Mouse (Mus musculus): ENCODE results near the gene Pde4c. TPM values are rescaled to one million over a fixed set of nuclear protein-coding genes. Genes with fewer than 3 reads are reported as not detected.

The Pde4c gene
- polyA plus RNA-seq, 1 experiment from 2014 or later: 0.23 TPM

GRCm38 (mm10) chr8:70725792-70726447 is 2.4 kb downstream of the Pde4c start:
- H3K4me1 ChIP-seq (ENCODE audit: control insufficient read depth, insufficient read depth, low read length): no peaks in the 10 kb centered on the region; the same call in 1 of the 2 replicates
- H3K27me3 ChIP-seq (ENCODE audit: control insufficient read depth, insufficient read depth, low read depth, low read length): peaks cover 37% of the 10 kb centered on the region
- WGBS: 27% methylated on average over 14 of the region's 14 CpGs
- H3K4me2 ChIP-seq (ENCODE audit: low read length): no peak overlapping the region
- H3K9ac ChIP-seq (ENCODE audit: low read depth, low read length): no peak overlapping the region
- H3K4me3 ChIP-seq (ENCODE audit: low read depth, low read length): no peak overlapping the region
- ATAC-seq: no peak
- H3K36me3 ChIP-seq (ENCODE audit: control insufficient read depth, insufficient read depth, low read length): no peaks in the 10 kb centered on the region
- no peaks in the 10 kb centered on the region for H3K9me3 ChIP-seq (replicated peaks; ENCODE audit: control insufficient read depth, low read length, poor library complexity, severe bottlenecking)
- H3K27ac ChIP-seq (ENCODE audit: low read length): no peak overlapping the region

DNA sequence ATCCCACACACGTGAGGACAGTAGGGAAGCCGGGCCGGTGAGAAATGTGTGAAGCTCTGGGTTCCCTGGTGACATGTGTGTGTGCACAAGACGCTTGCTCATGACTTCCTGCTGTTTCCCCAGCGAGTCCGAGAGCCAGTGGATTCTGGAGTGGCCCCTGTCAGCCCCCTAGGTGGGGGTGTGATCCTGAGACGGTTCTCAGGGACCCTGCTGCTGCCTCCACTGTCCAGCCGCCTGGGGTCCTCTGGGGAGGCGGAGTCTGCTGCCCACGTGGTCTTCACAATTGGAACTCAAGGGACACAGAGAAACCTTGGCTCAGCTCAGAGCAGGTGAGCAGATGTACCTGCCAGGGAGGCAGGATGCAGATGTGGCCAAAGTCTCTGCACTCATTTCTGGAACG is 3.2 kb downstream of the Pde4c start:
- no peak overlapping the region for H3K27ac ChIP-seq (ENCODE audit: low read length)

DNA sequence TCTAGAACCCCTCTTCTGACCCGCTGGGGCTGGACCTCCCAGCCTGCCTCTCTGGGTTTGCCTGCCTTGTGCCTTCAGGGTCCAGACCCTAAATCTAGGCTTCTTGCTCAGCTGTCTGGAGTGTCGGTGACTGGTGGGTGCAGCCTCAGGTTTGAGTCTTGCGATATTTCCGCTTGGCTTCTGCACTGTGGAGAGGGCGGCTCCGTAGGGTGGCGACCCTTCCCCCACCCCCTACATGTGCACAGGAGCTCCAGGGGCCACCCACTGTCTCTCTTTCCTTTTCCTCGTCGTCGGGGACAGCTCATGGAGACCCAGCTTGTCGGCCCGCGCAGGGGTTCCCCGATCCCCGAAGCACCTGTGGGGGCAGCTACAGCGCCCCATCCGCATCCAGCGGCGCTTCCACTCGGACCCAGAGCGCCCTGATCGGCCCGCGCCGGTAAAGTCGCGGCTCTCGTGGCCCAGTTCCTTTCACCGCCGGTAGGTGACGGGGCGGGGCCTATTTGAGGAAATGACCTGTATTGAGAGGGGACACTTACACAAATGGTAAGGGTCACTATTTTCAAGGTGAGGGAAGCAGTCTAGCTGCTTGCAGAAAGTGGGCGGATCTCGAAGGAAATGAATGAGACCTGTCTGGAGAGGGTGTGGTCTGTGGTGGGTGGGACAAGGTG is 6.4 kb downstream of the Pde4c start:
- Histone ChIP-seq H3K9ac (ENCODE audit: low read depth, low read length) (no peak overlapping the region), H3K36me3 (ENCODE audit: control insufficient read depth, insufficient read depth, low read length) (no peaks in the 10 kb centered on the region), H3K27me3 (ENCODE audit: control insufficient read depth, insufficient read depth, low read depth, low read length) (peaks cover 45% of the 10 kb centered on the region), H3K4me3 (ENCODE audit: low read depth, low read length) (peak overlapping the region; percentile 19), H3K9me3 (replicated peaks; ENCODE audit: control insufficient read depth, low read length, poor library complexity, severe bottlenecking) (no peaks in the 10 kb centered on the region), H3K4me1 (ENCODE audit: control insufficient read depth, insufficient read depth, low read length) (no peaks in the 10 kb centered on the region; the same call in 1 of the 2 replicates), H3K27ac (ENCODE audit: low read length) (no peak overlapping the region), H3K4me2 (ENCODE audit: low read length) (peak overlapping the region; percentile 33; the same call in 1 of the 2 replicates)
- WGBS: 6% methylated on average over 34 of the region's 34 CpGs
- no peak for ATAC-seq

More for the DNA sequence above, 3.2 kb downstream of the Pde4c start:
- ATAC-seq: no peak
- H3K36me3 ChIP-seq (ENCODE audit: control insufficient read depth, insufficient read depth, low read length): no peaks in the 10 kb centered on the region
- H3K27me3 ChIP-seq (ENCODE audit: control insufficient read depth, insufficient read depth, low read depth, low read length): peaks cover 39% of the 10 kb centered on the region
- 47% methylated on average over 11 of the region's 11 CpGs for WGBS
- H3K9ac ChIP-seq (ENCODE audit: low read depth, low read length): no peak overlapping the region
- no peaks in the 10 kb centered on the region for H3K9me3 ChIP-seq (replicated peaks; ENCODE audit: control insufficient read depth, low read length, poor library complexity, severe bottlenecking)
- no peaks in the 10 kb centered on the region; the same call in 1 of the 2 replicates for H3K4me1 ChIP-seq (ENCODE audit: control insufficient read depth, insufficient read depth, low read length)
- H3K4me2 ChIP-seq (ENCODE audit: low read length): no peak overlapping the region
- no peak overlapping the region for H3K4me3 ChIP-seq (ENCODE audit: low read depth, low read length)

DNA sequence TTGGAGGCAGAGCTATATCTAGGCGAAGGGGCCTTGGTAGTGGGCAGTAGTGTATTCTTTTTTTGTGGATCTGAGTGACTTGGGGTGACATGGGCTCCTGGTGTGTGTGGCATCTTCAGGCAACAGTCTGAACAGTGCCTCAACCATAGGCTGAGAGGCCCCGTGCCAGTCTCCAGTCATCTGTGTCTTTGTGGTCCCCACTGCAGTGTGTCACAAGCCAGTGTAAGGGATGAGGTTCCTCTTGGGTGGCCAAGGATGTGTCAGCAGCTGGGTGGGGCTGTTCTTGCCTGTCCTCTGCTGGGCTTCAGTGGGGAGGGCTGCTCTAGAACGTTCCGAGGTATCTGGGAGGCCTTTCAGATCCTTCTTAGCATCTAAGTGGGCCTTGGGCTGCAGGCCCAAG is 7.4 kb downstream of the Pde4c start:
- Histone ChIP-seq H3K9ac (ENCODE audit: low read depth, low read length) (no peak overlapping the region), H3K4me2 (ENCODE audit: low read length) (no peak overlapping the region), H3K36me3 (ENCODE audit: control insufficient read depth, insufficient read depth, low read length) (no peaks in the 10 kb centered on the region), H3K27me3 (ENCODE audit: control insufficient read depth, insufficient read depth, low read depth, low read length) (peaks cover 43% of the 10 kb centered on the region), H3K27ac (ENCODE audit: low read length) (no peak overlapping the region), H3K4me1 (ENCODE audit: control insufficient read depth, insufficient read depth, low read length) (no peaks in the 10 kb centered on the region; the same call in 1 of the 2 replicates), H3K9me3 (replicated peaks; ENCODE audit: control insufficient read depth, low read length, poor library complexity, severe bottlenecking) (no peaks in the 10 kb centered on the region), H3K4me3 (ENCODE audit: low read depth, low read length) (no peak overlapping the region)
- no peak for ATAC-seq
- 83% methylated on average over 4 of the region's 4 CpGs for WGBS

DNA sequence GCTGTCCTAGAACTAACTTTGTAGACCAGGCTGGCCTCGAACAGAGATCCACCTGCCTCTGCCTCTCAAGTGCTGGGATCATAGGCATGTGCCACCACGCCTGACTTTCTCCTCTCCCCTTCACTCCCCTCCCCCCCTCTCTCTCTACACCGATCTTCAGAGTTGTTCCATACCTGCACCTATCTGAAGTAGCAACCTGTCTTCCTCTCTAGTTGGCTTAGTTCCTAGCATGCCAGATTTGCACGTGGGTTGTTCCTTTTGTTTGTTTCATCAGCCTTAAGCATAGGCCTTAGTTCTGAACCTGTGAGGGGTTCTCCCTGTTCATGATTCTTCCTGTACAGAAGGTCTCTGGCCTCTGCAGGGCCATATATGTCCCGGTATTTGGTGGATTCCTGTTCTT is 14.2 kb downstream of the Pde4c start:
- no peak for ATAC-seq

DNA sequence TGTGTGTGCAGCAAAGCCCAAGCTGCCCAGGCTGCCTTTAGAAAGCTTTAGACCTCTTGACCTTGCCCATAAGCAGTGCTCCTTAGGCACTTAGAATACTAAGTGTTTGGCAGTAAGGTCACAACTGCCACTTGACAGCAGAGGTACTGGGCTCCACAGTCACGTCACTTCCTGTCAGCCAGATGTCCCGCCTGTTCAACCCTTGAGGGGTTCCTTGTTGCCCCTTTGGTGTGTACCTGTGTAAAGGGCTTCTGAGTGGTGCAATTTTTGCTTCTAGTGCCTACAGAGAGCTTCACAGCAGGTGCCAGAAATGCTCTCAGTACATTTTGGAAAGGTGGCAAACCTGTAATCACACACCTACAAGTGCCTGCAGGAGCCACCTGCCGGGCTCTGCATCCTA is 14.7 kb downstream of the Pde4c start:
- 74% methylated on average over 3 of the region's 3 CpGs for WGBS

More for the DNA sequence above, 14.2 kb downstream of the Pde4c start:
- WGBS: 72% methylated on average over 5 of the region's 5 CpGs
- Histone ChIP-seq H3K9me3 (replicated peaks; ENCODE audit: control insufficient read depth, low read length, poor library complexity, severe bottlenecking) (no peaks in the 10 kb centered on the region), H3K9ac (ENCODE audit: low read depth, low read length) (no peak overlapping the region), H3K36me3 (ENCODE audit: control insufficient read depth, insufficient read depth, low read length) (no peaks in the 10 kb centered on the region), H3K27ac (ENCODE audit: low read length) (no peak overlapping the region), H3K4me2 (ENCODE audit: low read length) (no peak overlapping the region), H3K4me1 (ENCODE audit: control insufficient read depth, insufficient read depth, low read length) (no peaks in the 10 kb centered on the region), H3K27me3 (ENCODE audit: control insufficient read depth, insufficient read depth, low read depth, low read length) (peaks cover 18% of the 10 kb centered on the region), H3K4me3 (ENCODE audit: low read depth, low read length) (no peak overlapping the region)

DNA sequence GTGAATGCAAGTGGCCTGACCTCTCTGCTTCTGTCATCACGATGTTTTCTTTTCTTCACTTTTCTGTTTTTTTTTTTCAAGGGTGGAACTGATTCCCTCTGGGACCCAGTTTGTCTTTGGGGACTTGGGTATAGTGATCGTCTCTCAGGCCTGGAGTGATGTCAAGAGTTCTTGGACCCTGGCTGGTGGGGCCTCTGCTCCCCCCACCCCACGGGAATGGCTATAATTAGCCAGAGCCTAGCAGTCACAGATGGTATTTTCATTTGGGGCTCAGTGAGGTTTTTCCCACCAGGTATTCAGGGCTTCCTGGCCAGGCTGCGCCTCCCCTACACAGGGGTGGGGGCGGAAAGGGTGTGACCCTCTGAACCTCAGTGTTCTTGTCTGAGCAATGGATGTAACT is 18.1 kb downstream of the Pde4c start:
- no peaks in the 10 kb centered on the region for H3K36me3 ChIP-seq (ENCODE audit: control insufficient read depth, insufficient read depth, low read length)
- H3K9me3 ChIP-seq (replicated peaks; ENCODE audit: control insufficient read depth, low read length, poor library complexity, severe bottlenecking): no peaks in the 10 kb centered on the region
- H3K4me2 ChIP-seq (ENCODE audit: low read length): no peak overlapping the region
- H3K27ac ChIP-seq (ENCODE audit: low read length): no peak overlapping the region
- H3K27me3 ChIP-seq (ENCODE audit: control insufficient read depth, insufficient read depth, low read depth, low read length): peaks cover 37% of the 10 kb centered on the region
- no peak for ATAC-seq
- H3K4me3 ChIP-seq (ENCODE audit: low read depth, low read length): no peak overlapping the region
- WGBS: 57% methylated on average over 5 of the region's 5 CpGs
- no peak overlapping the region for H3K9ac ChIP-seq (ENCODE audit: low read depth, low read length)
- peaks cover 13% of the 10 kb centered on the region for H3K4me1 ChIP-seq (ENCODE audit: control insufficient read depth, insufficient read depth, low read length)

More for the DNA sequence above, 14.7 kb downstream of the Pde4c start:
- peaks cover 1% of the 10 kb centered on the region for H3K4me1 ChIP-seq (ENCODE audit: control insufficient read depth, insufficient read depth, low read length)
- H3K27me3 ChIP-seq (ENCODE audit: control insufficient read depth, insufficient read depth, low read depth, low read length): peaks cover 19% of the 10 kb centered on the region
- H3K27ac ChIP-seq (ENCODE audit: low read length): no peak overlapping the region
- H3K36me3 ChIP-seq (ENCODE audit: control insufficient read depth, insufficient read depth, low read length): no peaks in the 10 kb centered on the region
- H3K9ac ChIP-seq (ENCODE audit: low read depth, low read length): no peak overlapping the region
- no peak overlapping the region for H3K4me3 ChIP-seq (ENCODE audit: low read depth, low read length)
- no peaks in the 10 kb centered on the region for H3K9me3 ChIP-seq (replicated peaks; ENCODE audit: control insufficient read depth, low read length, poor library complexity, severe bottlenecking)
- H3K4me2 ChIP-seq (ENCODE audit: low read length): no peak overlapping the region
- no peak for ATAC-seq

- ATAC-seq: no peak
- WGBS: 76% methylated on average over 11 of the region's 11 CpGs
- Histone ChIP-seq H3K9ac (ENCODE audit: low read depth, low read length) (no peak overlapping the region), H3K4me1 (ENCODE audit: control insufficient read depth, insufficient read depth, low read length) (peaks cover 13% of the 10 kb centered on the region), H3K4me2 (ENCODE audit: low read length) (no peak overlapping the region), H3K27me3 (ENCODE audit: control insufficient read depth, insufficient read depth, low read depth, low read length) (peaks cover 40% of the 10 kb centered on the region), H3K9me3 (replicated peaks; ENCODE audit: control insufficient read depth, low read length, poor library complexity, severe bottlenecking) (no peaks in the 10 kb centered on the region), H3K4me3 (ENCODE audit: low read depth, low read length) (no peak overlapping the region), H3K27ac (ENCODE audit: low read length) (no peak overlapping the region), H3K36me3 (ENCODE audit: control insufficient read depth, insufficient read depth, low read length) (no peaks in the 10 kb centered on the region)
Observed at GRCm38 (mm10) chr8:70742176-70742575, 18.7 kb downstream of the Pde4c start.

DNA sequence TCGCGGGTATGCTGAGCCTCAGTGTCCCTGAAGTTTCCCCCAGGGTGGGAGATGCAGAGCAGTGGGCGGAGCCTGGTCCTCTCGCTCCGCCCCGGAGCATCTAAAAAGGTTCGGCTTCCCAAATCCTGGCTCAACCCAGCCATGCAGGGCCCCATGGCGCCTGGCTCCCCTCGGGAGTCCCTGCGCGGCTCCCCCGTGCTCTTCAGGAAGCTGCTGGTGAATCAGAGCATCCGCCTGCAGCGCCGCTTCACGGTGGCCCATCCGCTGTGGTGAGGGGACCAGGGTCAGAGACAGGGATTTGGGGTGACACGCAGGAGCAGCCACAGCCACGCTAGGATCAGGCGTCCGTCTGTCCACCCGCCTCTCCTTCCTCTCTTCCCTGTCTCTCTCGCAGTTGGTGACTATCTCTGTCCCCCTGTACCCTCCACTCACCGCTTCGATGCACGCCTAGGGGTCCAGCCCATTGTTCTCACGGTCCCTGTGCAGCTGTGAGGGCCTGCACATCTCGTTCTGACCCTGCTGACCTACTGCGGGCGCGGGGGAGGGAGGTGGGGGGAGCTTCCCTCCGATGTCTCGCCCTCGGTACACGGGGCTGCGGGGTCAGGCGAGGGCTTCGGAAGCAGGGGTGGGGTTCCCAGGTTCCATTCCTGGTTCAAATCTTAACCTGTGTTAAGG is 19.6 kb downstream of the Pde4c start:
- Histone ChIP-seq H3K27me3 (ENCODE audit: control insufficient read depth, insufficient read depth, low read depth, low read length) (peaks cover 46% of the 10 kb centered on the region), H3K36me3 (ENCODE audit: control insufficient read depth, insufficient read depth, low read length) (no peaks in the 10 kb centered on the region), H3K4me2 (ENCODE audit: low read length) (peak overlapping the region; percentile 66), H3K27ac (ENCODE audit: low read length) (no peak overlapping the region), H3K9ac (ENCODE audit: low read depth, low read length) (peak overlapping the region; percentile 38; the same call in 1 of the 2 replicates), H3K4me1 (ENCODE audit: control insufficient read depth, insufficient read depth, low read length) (peaks cover 13% of the 10 kb centered on the region), H3K9me3 (replicated peaks; ENCODE audit: control insufficient read depth, low read length, poor library complexity, severe bottlenecking) (no peaks in the 10 kb centered on the region), H3K4me3 (ENCODE audit: low read depth, low read length) (peak overlapping the region; percentile 21)
- 3% methylated on average over 38 of the region's 38 CpGs for WGBS
- no peak for ATAC-seq
